Mouse (Mus musculus): ENCODE data around the gene Rhoh. TPM values are rescaled to one million over a fixed set of nuclear protein-coding genes. Genes with fewer than 3 reads are reported as not detected.

Rhoh gene
- polyA plus RNA-seq, 1 experiment from 2014 or later: 0.25 TPM

GRCm38 (mm10) chr5:65901868-65902418 lies 40.9 kb downstream of the Rhoh start:
- 91% methylated on average over 10 of the region's 10 CpGs for WGBS

GRCm38 (mm10) chr5:65902811-65903210 lies 41.8 kb downstream of the Rhoh start:
- Histone ChIP-seq H3K4me1 (ENCODE audit: control insufficient read depth, insufficient read depth, low read length) (no peaks in the 10 kb centered on the region), H3K9me3 (replicated peaks; ENCODE audit: control insufficient read depth, low read length) (no peaks in the 10 kb centered on the region; the same call in none of the 2 replicates), H3K4me3 (ENCODE audit: low read depth, low read length) (no peak overlapping the region), H3K27ac (replicated peaks; ENCODE audit: low read depth, low read length) (no peak overlapping the region), H3K4me2 (ENCODE audit: low read depth, low read length) (no peak overlapping the region), H3K36me3 (replicated peaks; ENCODE audit: control insufficient read depth, insufficient read depth, low read depth, low read length) (no peaks in the 10 kb centered on the region), H3K27me3 (ENCODE audit: control insufficient read depth, insufficient read depth, low read length) (no peaks in the 10 kb centered on the region), H3K9ac (replicated peaks; ENCODE audit: low read length) (no peak overlapping the region)
- DNase-seq (ENCODE audit: low spot score) (no peak), ATAC-seq (replicated peaks; ENCODE audit: insufficient number of reproducible peaks, low FRiP score, low TSS enrichment, low read depth) (no peak)
- 92% methylated on average over 9 of the region's 9 CpGs for WGBS

More at GRCm38 (mm10) chr5:65901868-65902418, 40.9 kb downstream of the Rhoh start:
- no peaks in the 10 kb centered on the region for H3K4me1 ChIP-seq (ENCODE audit: control insufficient read depth, insufficient read depth, low read length)
- H3K27me3 ChIP-seq (ENCODE audit: control insufficient read depth, insufficient read depth, low read length): no peaks in the 10 kb centered on the region
- no peak for ATAC-seq (replicated peaks; ENCODE audit: insufficient number of reproducible peaks, low FRiP score, low TSS enrichment, low read depth)
- H3K9me3 ChIP-seq (replicated peaks; ENCODE audit: control insufficient read depth, low read length): no peaks in the 10 kb centered on the region; the same call in none of the 2 replicates
- H3K9ac ChIP-seq (replicated peaks; ENCODE audit: low read length): no peak overlapping the region
- H3K27ac ChIP-seq (replicated peaks; ENCODE audit: low read depth, low read length): no peak overlapping the region
- no peak for DNase-seq (ENCODE audit: low spot score)
- no peak overlapping the region for H3K4me2 ChIP-seq (ENCODE audit: low read depth, low read length)
- H3K36me3 ChIP-seq (replicated peaks; ENCODE audit: control insufficient read depth, insufficient read depth, low read depth, low read length): no peaks in the 10 kb centered on the region
- no peak overlapping the region for H3K4me3 ChIP-seq (ENCODE audit: low read depth, low read length)

- no peaks in the 10 kb centered on the region; the same call in none of the 2 replicates for H3K9me3 ChIP-seq (replicated peaks; ENCODE audit: control insufficient read depth, low read length)
Observed at GRCm38 (mm10) chr5:65904476-65904875, 43.5 kb downstream of the Rhoh start.

GRCm38 (mm10) chr5:65908751-65909150 lies 47.7 kb downstream of the Rhoh start:
- no peak overlapping the region for H3K27ac ChIP-seq (replicated peaks; ENCODE audit: low read depth, low read length)
- H3K4me3 ChIP-seq (ENCODE audit: low read depth, low read length): no peak overlapping the region
- no peak for DNase-seq (ENCODE audit: low spot score)
- H3K9ac ChIP-seq (replicated peaks; ENCODE audit: low read length): no peak overlapping the region
- no peak for ATAC-seq (replicated peaks; ENCODE audit: insufficient number of reproducible peaks, low FRiP score, low TSS enrichment, low read depth)
- no peak overlapping the region for H3K4me2 ChIP-seq (ENCODE audit: low read depth, low read length)
- no peaks in the 10 kb centered on the region for H3K27me3 ChIP-seq (ENCODE audit: control insufficient read depth, insufficient read depth, low read length)
- 78% methylated on average over 2 of the region's 2 CpGs for WGBS
- H3K4me1 ChIP-seq (ENCODE audit: control insufficient read depth, insufficient read depth, low read length): no peaks in the 10 kb centered on the region
- no peaks in the 10 kb centered on the region for H3K36me3 ChIP-seq (replicated peaks; ENCODE audit: control insufficient read depth, insufficient read depth, low read depth, low read length)
- no peaks in the 10 kb centered on the region; the same call in 1 of the 2 replicates for H3K9me3 ChIP-seq (replicated peaks; ENCODE audit: control insufficient read depth, low read length)

More at GRCm38 (mm10) chr5:65904476-65904875, 43.5 kb downstream of the Rhoh start:
- H3K4me1 ChIP-seq (ENCODE audit: control insufficient read depth, insufficient read depth, low read length): no peaks in the 10 kb centered on the region
- DNase-seq (ENCODE audit: low spot score): no peak
- no peak overlapping the region for H3K4me3 ChIP-seq (ENCODE audit: low read depth, low read length)
- H3K9ac ChIP-seq (replicated peaks; ENCODE audit: low read length): no peak overlapping the region
- 85% methylated on average over 4 of the region's 4 CpGs for WGBS
- H3K4me2 ChIP-seq (ENCODE audit: low read depth, low read length): no peak overlapping the region
- ATAC-seq (replicated peaks; ENCODE audit: insufficient number of reproducible peaks, low FRiP score, low TSS enrichment, low read depth): no peak
- H3K27ac ChIP-seq (replicated peaks; ENCODE audit: low read depth, low read length): no peak overlapping the region
- H3K36me3 ChIP-seq (replicated peaks; ENCODE audit: control insufficient read depth, insufficient read depth, low read depth, low read length): no peaks in the 10 kb centered on the region
- H3K27me3 ChIP-seq (ENCODE audit: control insufficient read depth, insufficient read depth, low read length): no peaks in the 10 kb centered on the region

GRCm38 (mm10) chr5:65909321-65909720 lies 48.3 kb downstream of the Rhoh start:
- ATAC-seq (replicated peaks; ENCODE audit: insufficient number of reproducible peaks, low FRiP score, low TSS enrichment, low read depth) (no peak), DNase-seq (ENCODE audit: low spot score) (no peak)
- H3K27ac ChIP-seq (replicated peaks; ENCODE audit: low read depth, low read length): no peak overlapping the region
- H3K9ac ChIP-seq (replicated peaks; ENCODE audit: low read length): no peak overlapping the region
- H3K9me3 ChIP-seq (replicated peaks; ENCODE audit: control insufficient read depth, low read length): no peaks in the 10 kb centered on the region; the same call in 1 of the 2 replicates
- H3K4me3 ChIP-seq (ENCODE audit: low read depth, low read length): no peak overlapping the region
- no peaks in the 10 kb centered on the region for H3K27me3 ChIP-seq (ENCODE audit: control insufficient read depth, insufficient read depth, low read length)
- H3K4me2 ChIP-seq (ENCODE audit: low read depth, low read length): no peak overlapping the region
- H3K4me1 ChIP-seq (ENCODE audit: control insufficient read depth, insufficient read depth, low read length): no peaks in the 10 kb centered on the region
- H3K36me3 ChIP-seq (replicated peaks; ENCODE audit: control insufficient read depth, insufficient read depth, low read depth, low read length): no peaks in the 10 kb centered on the region
- WGBS: 89% methylated on average over 4 of the region's 4 CpGs

GRCm38 (mm10) chr5:65910398-65910797 lies 49.4 kb downstream of the Rhoh start:
- H3K9ac ChIP-seq (replicated peaks; ENCODE audit: low read length): no peak overlapping the region
- ATAC-seq (replicated peaks; ENCODE audit: insufficient number of reproducible peaks, low FRiP score, low TSS enrichment, low read depth) (no peak), DNase-seq (ENCODE audit: low spot score) (no peak)
- H3K4me1 ChIP-seq (ENCODE audit: control insufficient read depth, insufficient read depth, low read length): no peaks in the 10 kb centered on the region
- no peak overlapping the region for H3K4me3 ChIP-seq (ENCODE audit: low read depth, low read length)
- H3K9me3 ChIP-seq (replicated peaks; ENCODE audit: control insufficient read depth, low read length): no peaks in the 10 kb centered on the region
- H3K4me2 ChIP-seq (ENCODE audit: low read depth, low read length): no peak overlapping the region
- H3K27ac ChIP-seq (replicated peaks; ENCODE audit: low read depth, low read length): no peak overlapping the region
- 76% methylated on average over 4 of the region's 4 CpGs for WGBS
- H3K36me3 ChIP-seq (replicated peaks; ENCODE audit: control insufficient read depth, insufficient read depth, low read depth, low read length): no peaks in the 10 kb centered on the region
- H3K27me3 ChIP-seq (ENCODE audit: control insufficient read depth, insufficient read depth, low read length): no peaks in the 10 kb centered on the region

- ATAC-seq (replicated peaks; ENCODE audit: insufficient number of reproducible peaks, low FRiP score, low TSS enrichment, low read depth): no peak
- Histone ChIP-seq H3K4me2 (ENCODE audit: low read depth, low read length) (no peak overlapping the region), H3K27ac (replicated peaks; ENCODE audit: low read depth, low read length) (no peak overlapping the region)
Observed at GRCm38 (mm10) chr5:65911676-65912075, 50.7 kb downstream of the Rhoh start.

GRCm38 (mm10) chr5:65912201-65912600 lies 51.2 kb downstream of the Rhoh start:
- Histone ChIP-seq H3K4me3 (ENCODE audit: low read depth, low read length) (no peak overlapping the region), H3K36me3 (replicated peaks; ENCODE audit: control insufficient read depth, insufficient read depth, low read depth, low read length) (no peaks in the 10 kb centered on the region), H3K27me3 (ENCODE audit: control insufficient read depth, insufficient read depth, low read length) (no peaks in the 10 kb centered on the region), H3K4me2 (ENCODE audit: low read depth, low read length) (no peak overlapping the region), H3K9me3 (replicated peaks; ENCODE audit: control insufficient read depth, low read length) (no peaks in the 10 kb centered on the region), H3K9ac (replicated peaks; ENCODE audit: low read length) (no peak overlapping the region), H3K4me1 (ENCODE audit: control insufficient read depth, insufficient read depth, low read length) (no peaks in the 10 kb centered on the region), H3K27ac (replicated peaks; ENCODE audit: low read depth, low read length) (no peak overlapping the region)
- DNase-seq (ENCODE audit: low spot score) (no peak), ATAC-seq (replicated peaks; ENCODE audit: insufficient number of reproducible peaks, low FRiP score, low TSS enrichment, low read depth) (no peak)
- WGBS: 74% methylated on average over 5 of the region's 5 CpGs

More at GRCm38 (mm10) chr5:65911676-65912075, 50.7 kb downstream of the Rhoh start:
- H3K4me1 ChIP-seq (ENCODE audit: control insufficient read depth, insufficient read depth, low read length): no peaks in the 10 kb centered on the region
- no peak overlapping the region for H3K4me3 ChIP-seq (ENCODE audit: low read depth, low read length)
- no peaks in the 10 kb centered on the region for H3K36me3 ChIP-seq (replicated peaks; ENCODE audit: control insufficient read depth, insufficient read depth, low read depth, low read length)
- 76% methylated on average over 7 of the region's 7 CpGs for WGBS
- no peak for DNase-seq (ENCODE audit: low spot score)
- H3K9me3 ChIP-seq (replicated peaks; ENCODE audit: control insufficient read depth, low read length): no peaks in the 10 kb centered on the region
- H3K27me3 ChIP-seq (ENCODE audit: control insufficient read depth, insufficient read depth, low read length): no peaks in the 10 kb centered on the region
- H3K9ac ChIP-seq (replicated peaks; ENCODE audit: low read length): no peak overlapping the region

Data from embryonic facial prominence, embryonic 11.5 days (tissue).